In genomic region chr9:3562983-3563505, GRCm38 (mm10) we compare ENCODE assay signal across 1 mouse cellular context. TPM values are rescaled to one million over a fixed set of nuclear protein-coding genes. Genes with fewer than 3 reads are reported as not detected.
"Had no signal": no experiment of that assay in that cellular context is flagged by ENCODE, and none has a peak within 500 bp of the region (broad histone marks: within the 10 kb centered on the region; RNA-seq: fewer than 3 reads in every experiment).

No protein-coding gene starts in this region.

RNA-seq across cellular contexts. Expression of gene Gucy1a2, which starts 30.5 kb away (rescaled TPM):
- polyA plus RNA-seq: inflammation-experienced regulatory T-cells, adult 6 months had no signal
